Mouse (Mus musculus): ENCODE measurements around the gene Pfdn2.

- TF ChIP-seq CTCF (IDR thresholded peaks at IDR 0.05; ENCODE audit: low read depth) (no peak), EP300 (IDR thresholded peaks at IDR 0.05; ENCODE audit: low read depth) (no peak)
These were observed 25.3 kb upstream of the Pfdn2 start for GRCm38 (mm10) chr1:171320151-171320550.
